Mouse (Mus musculus) MEL (cell line): ENCODE results near the gene Acsl5. TPM values are rescaled to one million over a fixed set of nuclear protein-coding genes. Genes with fewer than 3 reads are reported as not detected.

Experiments used
- DNase-seq: peaks from one replicate; pipeline ENCODE4 v3.0.0; 2011; ENCODE audit warnings: low read depth, low spot score
- H3K27ac ChIP-seq: 2 replicates; pipeline ENCODE4 v1.5.1; 2012; ENCODE audit warnings: low read depth, mild to moderate bottlenecking, control low read depth, low read length, moderate library complexity; ENCODE audit not compliant: control insufficient read depth
- H3K27me3 ChIP-seq, 2 experiments: fragments of 150-350 bp in 1 of 2; sonication (generic) in 1 of 2; 2 replicates each; pipeline ENCODE4 v1.6.1; 2012; ENCODE audit warnings: low read length in 2 of 2, mild to moderate bottlenecking in 2 of 2, improper control_type of control experiment in 1 of 2, moderate library complexity in 1 of 2; ENCODE audit not compliant: insufficient read depth in 2 of 2, control insufficient read depth in 1 of 2
- H3K36me3 ChIP-seq, 2 experiments: 2 replicates each; pipeline ENCODE4 v1.6.1; 2012 to 2014; ENCODE audit warnings: low read length in 2 of 2, improper control_type of control experiment in 1 of 2, inconsistent platforms in 1 of 2, mild to moderate bottlenecking in 1 of 2; ENCODE audit not compliant: insufficient read depth in 2 of 2, control insufficient read depth in 1 of 2
- H3K4me1 ChIP-seq, 2 experiments: fragments of 150-350 bp in 1 of 2; sonication (generic) in 1 of 2; 2 replicates each; pipeline ENCODE4 v1.6.1; 2012; ENCODE audit warnings: low read length in 2 of 2, improper control_type of control experiment in 1 of 2, mild to moderate bottlenecking in 1 of 2; ENCODE audit not compliant: insufficient read depth in 2 of 2, control insufficient read depth in 1 of 2
- H3K4me3 ChIP-seq, 2 experiments: fragments of 150-350 bp in 1 of 2; sonication (generic) in 1 of 2; 2 replicates each; pipeline ENCODE4 v1.5.1; 2012; ENCODE audit warnings: low read depth in 2 of 2, low read length in 2 of 2, mild to moderate bottlenecking in 2 of 2, moderate library complexity in 2 of 2, control low read depth in 1 of 2, improper control_type of control experiment in 1 of 2; ENCODE audit not compliant: control insufficient read depth in 1 of 2, insufficient read depth in 1 of 2
- H3K79me2 ChIP-seq: 2 replicates; pipeline ENCODE4 v1.6.1; 2012; ENCODE audit warnings: mild to moderate bottlenecking, low read length, moderate library complexity; ENCODE audit not compliant: control insufficient read depth, poor library complexity, insufficient read depth
- H3K9ac ChIP-seq: 2 replicates; pipeline ENCODE4 v1.6.1; 2012; ENCODE audit warnings: low read depth, mild to moderate bottlenecking, control low read depth, low read length, moderate library complexity; ENCODE audit not compliant: control insufficient read depth, poor library complexity, severe bottlenecking
- H3K9me3 ChIP-seq: fragments of 150-350 bp; sonication (generic); replicated peaks from 2 replicates; pipeline ENCODE4 v1.6.1; 2012; ENCODE audit warnings: mild to moderate bottlenecking, low read length, improper control_type of control experiment, moderate library complexity; ENCODE audit not compliant: insufficient read depth
- E2F4 ChIP-seq: IDR thresholded peaks from 2 replicates; pipeline ENCODE4 v1.6.1; 2011; ENCODE audit warnings: low read depth, low read length, improper control_type of control experiment, borderline replicate concordance
- ELF1 ChIP-seq: IDR thresholded peaks from 2 replicates; pipeline ENCODE4 v1.6.1; 2014; ENCODE audit warnings: low read depth, mild to moderate bottlenecking, inconsistent platforms, low read length, improper control_type of control experiment, moderate library complexity
- ETS1 ChIP-seq: IDR thresholded peaks from 2 replicates; pipeline ENCODE4 v1.6.1; 2012; ENCODE audit warnings: low read depth, mild to moderate bottlenecking, inconsistent platforms, low read length, improper control_type of control experiment, moderate library complexity
- GABPA ChIP-seq: IDR thresholded peaks from 2 replicates; pipeline ENCODE4 v1.6.1; 2012; ENCODE audit warnings: low read depth, mild to moderate bottlenecking, inconsistent platforms, low read length, improper control_type of control experiment, moderate library complexity
- JUND ChIP-seq: IDR thresholded peaks from 2 replicates; pipeline ENCODE4 v1.6.1; 2011; ENCODE audit warnings: low read depth, mild to moderate bottlenecking, improper control_type of control experiment, low read length
- MAFK ChIP-seq: IDR thresholded peaks from 2 replicates; pipeline ENCODE4 v1.6.1; 2011; ENCODE audit warnings: low read depth, mild to moderate bottlenecking, low read length, improper control_type of control experiment, borderline replicate concordance
- MAX ChIP-seq: IDR thresholded peaks from 2 replicates; pipeline ENCODE4 v1.6.1; 2011; ENCODE audit warnings: low read length, improper control_type of control experiment
- MAZ ChIP-seq: IDR thresholded peaks from 2 replicates; pipeline ENCODE4 v1.6.1; 2012; ENCODE audit warnings: low read depth, mild to moderate bottlenecking, inconsistent platforms, low read length, improper control_type of control experiment
- NRF1 ChIP-seq: IDR thresholded peaks from 2 replicates; pipeline ENCODE4 v1.6.1; 2014; ENCODE audit warnings: low read depth, mild to moderate bottlenecking, inconsistent platforms, low read length, improper control_type of control experiment, moderate library complexity; ENCODE audit not compliant: poor library complexity, insufficient read depth, severe bottlenecking
- POLR2A ChIP-seq, 2 experiments: IDR thresholded peaks; 2 replicates each; pipeline ENCODE4 v1.6.1; 2011 to 2012; ENCODE audit warnings: low read length in 2 of 2, mild to moderate bottlenecking in 2 of 2, control low read depth in 1 of 2, improper control_type of control experiment in 1 of 2, low read depth in 1 of 2, moderate library complexity in 1 of 2; ENCODE audit not compliant: control insufficient read depth in 1 of 2, insufficient read depth in 1 of 2, poor library complexity in 1 of 2
- POLR2AphosphoS2 ChIP-seq: IDR thresholded peaks from 2 replicates; pipeline ENCODE4 v1.6.1; 2011; ENCODE audit warnings: low read length, improper control_type of control experiment
- POLR2AphosphoS5 ChIP-seq: IDR thresholded peaks from 2 replicates; pipeline ENCODE4 v1.6.1; 2012; ENCODE audit warnings: low read depth, borderline replicate concordance, mild to moderate bottlenecking, inconsistent platforms, low read length, moderate library complexity, mixed read lengths
- SIN3A ChIP-seq: IDR thresholded peaks from 2 replicates; pipeline ENCODE4 v1.6.1; 2012; ENCODE audit warnings: low read length, improper control_type of control experiment, inconsistent platforms
- SMC3 ChIP-seq: IDR thresholded peaks from 2 replicates; pipeline ENCODE4 v1.6.1; 2011; ENCODE audit warnings: low read depth, low read length, improper control_type of control experiment
- TBP ChIP-seq: IDR thresholded peaks from 2 replicates; pipeline ENCODE4 v1.8.0; 2011; ENCODE audit warnings: low read depth, low read length, improper control_type of control experiment
- USF1 ChIP-seq: IDR thresholded peaks from 2 replicates; pipeline ENCODE4 v1.6.1; 2014; ENCODE audit warnings: low read depth, mild to moderate bottlenecking, inconsistent platforms, low read length, improper control_type of control experiment, moderate library complexity
- ZC3H11A ChIP-seq: IDR thresholded peaks from 2 replicates; pipeline ENCODE4 v1.6.1; 2012; ENCODE audit warnings: low read depth, mild to moderate bottlenecking, inconsistent platforms, low read length, improper control_type of control experiment
- polyA plus RNA-seq, 2 experiments: library from polyadenylated mRNA; stranded (reverse) in 1 of 2; unstranded in 1 of 2; fragments of >175 nt in 1 of 2; fragments of >200 nt in 1 of 2; gene quantifications; 2 replicates each; pipeline versions ENCODE4 v1.2.1 to v1.2.4; 2012; ENCODE audit warnings: low replicate concordance in 2 of 2, low read depth in 1 of 2; ENCODE audit not compliant: insufficient read length in 2 of 2, insufficient read depth in 1 of 2, missing spikeins in 1 of 2
- total RNA-seq: library from RNA; depleted of rRNA; stranded (reverse); fragments of 300-350 nt; gene quantifications from 2 replicates; pipeline ENCODE4 v1.2.3, GENCODE M21; 2012

The Acsl5 gene
- total and polyA plus RNA-seq, 3 experiments: 223 to 318 TPM; not detected in 1

GRCm38 (mm10) chr19:55322604-55323003 lies 70.9 kb downstream of the Acsl5 start:
- Histone ChIP-seq H3K9me3 (no peaks in the 10 kb centered on the region), H3K4me3 (no peak overlapping the region), H3K4me1 (peaks cover 0 to 4% of the 10 kb centered on the region in 2 experiments; a peak in 1 of 4 replicates), H3K79me2 (peaks cover 14% of the 10 kb centered on the region), H3K36me3 (peaks cover 9% of the 10 kb centered on the region in 2 experiments; a peak in 3 of 4 replicates), H3K9ac (no peak overlapping the region), H3K27me3 (no peaks in the 10 kb centered on the region), H3K27ac (no peak overlapping the region)
- TF ChIP-seq SIN3A (no peak), MAX (no peak), MAFK (peak; percentile 95)
- DNase-seq: no peak

DNA sequence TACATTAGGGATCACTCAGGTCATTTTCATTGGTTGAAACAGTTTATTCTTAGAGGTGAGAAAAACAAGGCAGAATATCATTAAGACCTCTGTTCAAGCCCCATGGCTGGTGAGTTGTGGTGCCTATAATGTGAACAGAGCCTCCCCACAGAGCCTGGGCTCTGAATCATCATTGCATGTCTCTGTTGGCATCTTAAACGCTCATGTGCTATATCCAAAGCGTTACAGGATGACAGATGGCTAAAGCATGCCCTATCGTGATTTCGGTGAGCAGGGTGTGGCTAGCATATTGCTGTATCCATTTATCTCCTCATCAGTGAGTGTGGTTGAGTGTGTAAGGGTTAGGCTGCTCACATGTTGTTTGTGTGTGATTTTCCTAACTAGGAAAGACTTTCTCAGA lies 75.8 kb downstream of the Acsl5 start:
- Histone ChIP-seq H3K4me3 (no peak overlapping the region), H3K4me1 (no peaks in the 10 kb centered on the region), H3K36me3 (peaks cover 0 to 13% of the 10 kb centered on the region in 2 experiments; a peak in 1 of 4 replicates), H3K27me3 (no peaks in the 10 kb centered on the region), H3K27ac (no peak overlapping the region), H3K9me3 (no peaks in the 10 kb centered on the region), H3K9ac (no peak overlapping the region), H3K79me2 (no peaks in the 10 kb centered on the region)
- DNase-seq: no peak
- TF ChIP-seq GABPA: no peak
- TF ChIP-seq TBP: no peak
- TF ChIP-seq SMC3: no peak
- no peak for TF ChIP-seq USF1
- no peak for TF ChIP-seq POLR2AphosphoS2
- no peak for TF ChIP-seq ZC3H11A
- no peak for TF ChIP-seq E2F4
- TF ChIP-seq ELF1: no peak
- no peak for TF ChIP-seq NRF1
- TF ChIP-seq JUND: no peak
- TF ChIP-seq POLR2A (IDR thresholded peaks at IDR 0.05; ENCODE audit: control insufficient read depth in 1 of 2, insufficient read depth in 1 of 2, low read depth in 1 of 2, low read length in 2 of 2, poor library complexity in 1 of 2): no peak
- TF ChIP-seq MAZ: no peak
- no peak for TF ChIP-seq ETS1

GRCm38 (mm10) chr19:55331776-55332175 lies 80.0 kb downstream of the Acsl5 start:
- TF ChIP-seq E2F4 (no peak), POLR2AphosphoS5 (no peak)
- TF ChIP-seq, all 39 proteins: peak for 0
- H3K27me3 ChIP-seq: no peaks in the 10 kb centered on the region
- H3K27ac ChIP-seq: no peak overlapping the region
- peaks cover 1% of the 10 kb centered on the region; the same call in 1 of the 2 replicates for H3K79me2 ChIP-seq
- no peaks in the 10 kb centered on the region for H3K4me1 ChIP-seq
- no peak overlapping the region for H3K4me3 ChIP-seq
- no peak for DNase-seq
- H3K9me3 ChIP-seq: no peaks in the 10 kb centered on the region
- H3K9ac ChIP-seq: no peak overlapping the region
- H3K36me3 ChIP-seq: peaks cover 2 to 4% of the 10 kb centered on the region in 2 experiments; a peak in 2 of 4 replicates
